Mouse (Mus musculus) urinary bladder, postnatal 4 days (tissue): Measurements from ENCODE around the gene Calcb.

Experiments
- DNase-seq, 2 experiments: peaks; one replicate each; pipeline ENCODE4 v3.0.0; 2021 to 2022; ENCODE audit warnings: low spot score in 2 of 2

Calcb gene

DNA sequence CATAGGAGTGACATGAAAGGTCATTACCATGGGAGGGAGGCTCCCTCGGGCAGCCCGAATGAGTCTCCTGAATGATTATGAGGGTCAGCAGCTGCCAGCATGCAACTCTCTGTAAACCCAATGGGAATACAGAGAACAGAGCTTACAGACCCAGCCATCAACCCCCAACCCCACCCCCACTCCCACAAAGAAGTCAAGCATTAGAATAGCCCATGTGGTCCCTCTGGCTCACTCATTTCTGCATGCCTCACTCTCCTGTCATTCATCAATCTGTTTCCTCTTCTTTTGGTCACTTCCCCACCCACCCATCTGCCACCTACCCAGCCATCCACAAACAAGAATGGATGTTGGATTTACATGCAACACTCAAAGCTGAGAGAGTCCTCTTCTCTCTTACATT, 35.0 kb downstream of the Calcb start:
- no peak for DNase-seq

DNA sequence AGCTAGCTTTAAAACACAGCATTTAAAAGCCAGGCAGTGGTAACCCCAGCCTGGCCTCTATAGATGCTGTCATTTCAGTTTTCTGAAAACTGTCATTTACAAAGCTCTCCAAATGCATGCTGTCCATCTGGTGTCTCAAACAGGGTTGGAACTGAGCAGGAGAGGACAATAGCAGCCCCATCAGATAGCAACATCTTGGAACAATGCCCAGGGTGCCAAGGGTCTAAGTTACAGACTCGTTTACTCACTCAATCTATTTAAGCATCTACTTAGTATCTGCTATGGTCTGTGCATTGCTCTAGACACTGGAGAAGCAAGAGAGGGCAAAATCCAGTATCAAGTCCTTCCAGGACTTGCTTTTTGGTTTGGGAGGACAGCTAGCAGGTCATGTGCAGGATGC, 35.8 kb downstream of the Calcb start:
- DNase-seq: no peak

GRCm38 (mm10) chr7:114754626-114755025, 36.2 kb downstream of the Calcb start:
- DNase-seq: no peak

DNA sequence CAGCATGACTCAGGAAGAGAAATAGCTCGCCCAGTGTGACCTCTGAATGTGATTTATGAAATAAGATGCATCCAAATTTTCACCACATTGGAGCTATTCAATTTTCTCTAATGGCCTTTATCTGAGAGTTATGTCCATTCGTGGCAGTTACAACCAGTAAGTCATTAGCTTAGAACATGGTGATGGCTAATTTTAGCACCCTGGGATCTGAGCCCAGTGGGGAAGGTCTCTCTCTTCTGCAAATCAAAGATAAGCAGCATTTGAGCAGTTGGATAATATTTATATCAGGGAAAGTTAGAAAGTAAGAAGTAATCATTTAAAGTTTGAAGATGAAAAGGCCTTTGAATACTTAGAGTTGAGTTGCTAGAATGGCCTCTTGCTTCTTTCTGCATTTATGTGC, 44.2 kb downstream of the Calcb start:
- no peak for DNase-seq

- DNase-seq: no peak
These were observed 46.8 kb downstream of the Calcb start for GRCm38 (mm10) chr7:114765273-114765672.

DNA sequence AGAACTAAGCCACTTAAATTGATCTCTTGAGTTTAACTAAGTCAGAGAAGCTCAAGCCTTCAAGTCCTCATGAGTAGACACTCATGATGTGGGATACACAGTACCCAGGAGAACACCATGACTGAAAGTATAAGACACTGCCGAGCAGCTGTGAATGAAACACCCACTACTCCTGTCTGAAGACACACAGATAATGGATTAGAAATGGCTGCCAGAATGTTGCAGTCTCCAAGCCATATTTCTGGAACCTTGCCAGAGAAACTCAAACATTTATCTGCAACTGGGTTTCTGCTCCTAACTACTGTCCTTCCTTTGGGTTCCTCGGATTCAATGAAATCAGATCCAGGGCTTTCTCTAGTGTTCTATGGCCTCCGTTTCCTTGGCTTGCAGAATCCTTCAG, 48.1 kb downstream of the Calcb start:
- DNase-seq: no peak

GRCm38 (mm10) chr7:114768516-114768915, 50.1 kb downstream of the Calcb start:
- no peak for DNase-seq

- no peak for DNase-seq
These were observed 50.6 kb downstream of the Calcb start for GRCm38 (mm10) chr7:114769041-114769440.

DNA sequence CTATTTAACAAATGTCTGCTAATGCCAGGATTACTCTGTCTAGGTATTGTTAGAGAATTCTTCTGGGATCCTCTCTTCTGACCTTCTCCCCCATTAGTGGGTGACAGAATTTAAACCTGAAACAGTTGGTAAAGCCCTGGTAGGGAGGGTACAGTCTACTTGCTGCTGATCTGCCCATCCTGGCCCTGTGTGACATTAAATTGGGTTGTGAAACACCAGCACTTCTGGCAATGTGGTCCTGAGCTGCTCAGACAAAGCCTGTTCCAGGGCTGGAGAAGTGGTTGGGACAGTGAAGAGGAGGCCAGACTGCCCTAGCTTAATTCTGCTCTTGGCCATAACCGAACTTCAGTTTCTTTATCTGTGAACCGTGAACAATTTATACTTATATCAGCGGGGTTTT, 52.1 kb downstream of the Calcb start:
- DNase-seq: no peak

GRCm38 (mm10) chr7:114771801-114772200, 53.4 kb downstream of the Calcb start:
- DNase-seq: no peak
